Mouse (Mus musculus) testis, adult 2 months (tissue): ENCODE measurements around the gene Arl8a.

ENCODE experiments used
- CTCF ChIP-seq: fragments of 200-500 bp; IDR thresholded peaks from 2 replicates; pipeline ENCODE4 v1.5.1; 2012; ENCODE audit warnings: low read depth, mild to moderate bottlenecking, inconsistent platforms, low read length, moderate library complexity; ENCODE audit not compliant: control insufficient read depth, insufficient read depth, insufficient replicate concordance
- POLR2A ChIP-seq: fragments of 200-500 bp; IDR thresholded peaks from 2 replicates; pipeline ENCODE4 v1.6.1; 2012; ENCODE audit warnings: low read depth, mild to moderate bottlenecking, inconsistent platforms, low read length, moderate library complexity; ENCODE audit not compliant: control insufficient read depth

DNA sequence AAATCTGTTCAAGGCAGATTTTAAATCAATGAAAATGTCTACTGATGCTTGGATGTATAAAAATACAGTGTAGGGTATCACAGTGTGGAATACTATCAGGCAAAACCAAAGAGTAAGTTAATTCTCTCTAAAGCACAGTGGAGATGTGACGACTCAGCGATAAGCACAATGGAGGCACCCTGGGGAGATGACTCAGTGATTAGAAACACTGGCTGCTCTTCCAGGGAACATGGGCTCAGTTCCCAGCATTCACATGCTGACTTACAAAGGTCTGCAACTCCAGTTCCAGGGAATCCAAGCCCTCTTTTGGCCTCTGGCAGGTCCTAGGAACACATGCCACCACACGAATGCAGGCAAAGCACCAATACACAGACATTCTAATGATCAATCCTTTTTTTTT lies 41.6 kb downstream of the Arl8a start:
- TF ChIP-seq POLR2A = no peak
- TF ChIP-seq CTCF = no peak
